Mouse (Mus musculus): Measurements from ENCODE around the gene Hba-a2.

GRCm38 (mm10) chr11:32267964-32268363 is 28.3 kb upstream of the Hba-a2 start:
- TF ChIP-seq CTCF (IDR thresholded peaks at IDR 0.05; ENCODE audit: low read depth) (no peak), EP300 (IDR thresholded peaks at IDR 0.05; ENCODE audit: low read depth) (no peak)

All from heart, postnatal 0 days (tissue).